Mouse (Mus musculus): ENCODE results near the gene Ripor1.
"Not testable (repeated sequence)": the region's sequence is repeated elsewhere in the genome, so short reads cannot be mapped to it uniquely, and the experiment has no call there.

- TF ChIP-seq HCFC1 (IDR thresholded peaks at IDR 0.05; ENCODE audit: borderline replicate concordance, insufficient read depth, low read length); CHD2 (IDR thresholded peaks at IDR 0.05; ENCODE audit: low read depth, low read length); ZC3H11A (IDR thresholded peaks at IDR 0.05; ENCODE audit: borderline replicate concordance, low read depth, low read length); MAFK (IDR thresholded peaks at IDR 0.05; ENCODE audit: insufficient read depth, low read depth, low read length): not testable (repeated sequence)
Observed at GRCm38 (mm10) chr8:105564573-105565229, 40.4 kb upstream of the Ripor1 start.
